Mouse (Mus musculus) liver, adult (tissue): ENCODE data around the gene A930004D18Rik.

Source experiments
- GATA4 ChIP-seq: IDR thresholded peaks from 2 replicates; pipeline ENCODE4 v1.6.1; 2014; ENCODE audit warnings: mild to moderate bottlenecking, low read length; ENCODE audit not compliant: insufficient replicate concordance

Gene A930004D18Rik

DNA sequence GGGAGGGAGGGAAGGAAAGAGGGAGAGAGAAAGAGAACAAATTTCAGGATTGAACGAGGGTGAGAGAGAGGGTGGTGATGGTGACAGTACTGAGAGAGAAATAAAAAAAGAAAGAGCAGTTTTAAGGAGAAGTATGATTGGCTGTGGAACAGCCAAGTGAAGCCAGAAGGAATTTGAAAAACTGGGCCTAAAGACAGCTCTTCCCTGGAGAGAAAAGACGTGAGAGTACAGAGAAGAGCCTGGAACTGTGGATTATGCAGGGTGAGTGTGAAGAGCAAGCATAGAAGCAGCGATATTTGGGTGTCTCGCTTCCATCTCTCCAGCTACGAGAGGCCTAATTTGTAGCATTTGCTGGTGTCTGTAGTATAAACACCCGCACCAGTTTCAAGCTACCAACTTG is 26.3 kb downstream of the A930004D18Rik start:
- TF ChIP-seq GATA4: no peak

DNA sequence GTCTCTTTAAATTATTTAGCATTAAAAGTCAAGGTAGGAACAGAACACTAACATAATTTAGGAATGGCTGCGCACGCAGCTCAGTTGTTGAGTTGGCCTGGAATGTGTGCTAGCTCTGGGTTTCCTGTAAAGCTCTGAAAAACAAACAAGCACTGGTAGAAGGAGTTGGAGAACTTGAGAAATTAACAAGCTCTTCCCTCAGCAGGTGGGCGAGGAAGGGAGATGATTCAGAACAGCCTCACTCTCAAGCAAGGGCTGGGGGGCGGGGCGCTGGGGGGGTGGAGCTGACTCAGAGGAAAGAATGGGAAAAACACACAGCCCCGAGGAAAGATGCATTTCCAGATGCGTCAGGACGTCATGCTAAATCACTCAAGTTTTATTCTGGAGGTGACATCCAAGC is 32.4 kb downstream of the A930004D18Rik start:
- no peak for TF ChIP-seq GATA4

DNA sequence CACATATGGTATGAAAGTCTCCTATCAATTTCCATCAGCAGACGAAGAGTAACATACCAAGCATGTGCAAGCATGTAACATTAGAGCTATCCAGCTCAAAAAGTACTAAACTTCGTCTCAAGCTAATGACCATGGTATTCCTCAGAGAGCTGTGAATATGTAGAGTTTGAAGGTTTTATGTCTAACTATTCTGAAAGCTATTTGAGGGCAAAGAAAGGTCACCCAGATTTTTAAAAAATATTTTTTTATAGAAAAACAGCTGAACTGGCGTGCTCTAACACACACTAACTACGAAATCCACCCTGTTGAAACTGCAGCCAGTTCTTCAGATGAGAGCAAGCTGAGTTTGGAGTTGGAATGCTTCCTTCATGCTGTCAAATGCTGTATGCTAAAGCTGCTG is 33.3 kb downstream of the A930004D18Rik start:
- no peak for TF ChIP-seq GATA4

DNA sequence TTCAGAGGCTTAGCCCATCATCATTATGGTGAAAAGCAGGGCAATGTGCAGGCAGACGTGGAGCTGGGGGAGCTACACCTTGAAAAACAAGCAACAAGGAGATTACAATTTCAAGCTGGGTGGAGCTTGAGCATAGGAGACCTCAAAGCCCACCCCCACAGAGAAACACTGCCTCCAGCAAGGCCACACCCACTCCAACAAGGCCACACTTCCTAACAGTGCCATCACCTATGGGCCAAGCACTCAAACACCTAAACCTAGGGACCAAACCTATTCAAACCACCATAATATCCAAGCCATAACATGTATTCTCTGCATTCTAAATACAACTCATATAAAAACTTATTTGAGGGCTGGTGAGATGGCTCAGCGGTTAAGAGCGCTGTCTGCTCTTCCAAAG is 35.2 kb downstream of the A930004D18Rik start:
- no peak for TF ChIP-seq GATA4

GRCm38 (mm10) chr2:17996858-17997257 is 40.7 kb downstream of the A930004D18Rik start, which contains the start of gene H2al2a:
TSS of gene H2al2a (minus strand) at chr2:17996958.
- no peak for TF ChIP-seq GATA4

DNA sequence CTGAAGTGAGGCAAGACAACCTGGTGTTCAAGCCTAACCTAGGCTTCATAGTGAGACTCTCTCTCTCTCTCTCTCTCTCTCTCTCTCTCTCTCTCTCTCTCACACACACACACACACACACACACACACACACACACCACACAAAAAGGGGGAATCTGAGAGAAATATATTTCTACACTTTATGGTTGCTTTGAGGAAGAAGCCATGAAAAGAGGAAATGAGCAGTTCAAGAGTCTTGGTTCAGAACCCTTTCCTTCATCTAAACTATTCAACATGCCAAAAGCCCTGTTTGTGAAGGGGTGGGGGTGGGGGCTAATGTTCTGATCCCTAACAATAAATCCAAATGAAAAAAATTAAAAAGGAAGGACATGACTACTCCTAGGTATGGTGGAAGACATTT is 48.0 kb downstream of the A930004D18Rik start:
- no peak for TF ChIP-seq GATA4

DNA sequence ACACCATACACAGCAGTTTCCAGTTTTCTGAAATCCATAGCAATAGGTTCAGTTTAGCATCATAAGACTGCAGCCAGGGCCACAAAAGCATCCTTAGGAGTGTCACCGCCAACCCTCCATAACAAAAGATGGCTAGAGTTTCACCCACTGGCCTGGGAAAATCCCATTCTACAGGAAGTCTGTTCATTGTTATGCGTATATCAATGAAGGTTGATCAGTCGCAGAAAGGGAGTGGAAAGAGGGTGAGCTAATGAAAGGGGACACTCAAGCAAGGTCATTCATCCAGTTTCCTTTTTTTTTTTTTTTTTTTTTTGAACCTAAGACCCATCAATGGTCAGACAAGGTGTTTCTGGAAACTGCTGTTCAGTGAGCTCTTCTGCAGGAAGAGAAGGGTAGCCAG is 48.4 kb downstream of the A930004D18Rik start:
- TF ChIP-seq GATA4: no peak

DNA sequence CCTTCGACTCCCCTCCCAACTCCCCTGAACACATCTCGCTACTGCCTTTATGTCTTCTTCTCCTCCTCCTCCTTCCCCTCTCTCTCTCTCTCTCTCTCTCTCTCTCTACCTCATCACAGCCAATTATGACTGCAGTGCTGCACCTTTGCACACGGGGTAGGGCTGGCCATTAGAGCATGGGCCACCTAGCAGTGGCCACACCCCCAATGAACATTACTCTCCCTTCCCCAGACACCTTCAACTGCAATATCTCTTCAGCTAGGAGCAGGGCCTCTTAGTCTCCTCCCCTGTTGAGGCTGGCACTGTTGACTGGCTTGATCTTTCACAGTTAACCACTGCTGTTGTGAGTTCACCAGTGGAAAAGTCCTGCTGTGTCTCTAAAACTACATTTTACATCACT is 50.8 kb downstream of the A930004D18Rik start:
- TF ChIP-seq GATA4: no peak

- TF ChIP-seq GATA4: no peak
Observed at GRCm38 (mm10) chr2:17984774-17985173, 52.8 kb downstream of the A930004D18Rik start.

GRCm38 (mm10) chr2:17982747-17983146 is 54.8 kb downstream of the A930004D18Rik start:
- TF ChIP-seq GATA4: no peak

DNA sequence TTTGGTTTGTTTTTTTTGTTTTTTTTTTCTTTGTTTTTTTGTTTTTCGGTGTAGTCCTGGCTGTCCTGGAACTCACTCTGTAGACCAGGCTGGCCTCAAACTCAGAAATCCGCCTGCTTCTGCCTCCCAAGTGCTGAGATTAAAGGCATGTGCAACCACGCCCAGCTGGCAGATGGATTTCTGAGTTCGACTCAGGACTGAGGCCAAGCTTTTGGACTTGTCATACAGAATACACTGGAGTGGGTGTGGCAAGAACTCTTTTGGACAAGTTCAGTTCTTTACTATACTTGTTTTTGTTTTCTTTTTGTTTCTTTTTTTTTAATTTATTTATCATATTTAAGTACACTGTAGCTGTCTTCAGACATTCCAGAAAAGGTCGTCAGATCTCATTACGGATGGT is 58.8 kb downstream of the A930004D18Rik start:
- no peak for TF ChIP-seq GATA4

DNA sequence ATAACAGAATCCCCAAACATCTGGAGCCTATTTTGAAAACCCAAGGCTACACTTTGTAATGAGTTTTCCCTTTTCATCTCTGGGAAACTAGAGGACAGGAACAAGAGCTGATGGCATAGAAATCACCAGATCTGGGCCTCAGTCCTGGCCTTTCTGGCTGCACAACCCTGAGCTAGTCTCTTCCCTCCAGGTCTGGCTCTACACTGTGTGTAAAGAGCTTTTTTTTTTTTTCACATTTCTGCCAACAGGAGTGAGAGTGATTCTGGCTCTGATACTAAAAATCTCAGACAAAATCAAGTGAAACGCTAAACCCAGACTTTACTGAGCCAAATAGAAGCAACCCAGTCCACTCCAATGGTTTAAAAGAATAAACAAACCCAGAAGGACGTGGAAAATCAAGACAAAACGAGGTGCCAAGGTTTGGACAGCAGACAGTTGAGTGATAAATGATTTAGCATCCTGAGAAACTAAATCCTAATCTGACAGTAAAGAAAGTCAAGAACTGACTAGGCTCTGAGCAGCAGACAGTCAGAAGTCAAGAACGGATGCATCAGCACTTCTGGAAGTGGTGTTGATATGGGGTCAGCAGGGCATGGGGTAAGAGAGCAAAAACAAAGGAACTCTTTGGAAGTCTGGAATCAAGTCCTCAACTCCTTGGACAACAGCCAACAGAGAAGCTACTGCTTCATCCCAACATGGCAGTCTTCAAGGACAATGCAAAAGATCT is 61.8 kb downstream of the A930004D18Rik start:
- no peak for TF ChIP-seq GATA4
